Mouse (Mus musculus) limb, embryonic 14.5 days (tissue): ENCODE measurements around the gene Borcs5. TPM values are rescaled to one million over a fixed set of nuclear protein-coding genes. Genes with fewer than 3 reads are reported as not detected.
A peak's percentile ranks its signal among the peaks of the same experiment; 100 is the strongest.

Source experiments
- ATAC-seq: fragments of 200-750 bp; cut with Nextera tagmentation; 2 replicates; pipeline ENCODE4 v1.8.0; 2017; ENCODE audit warnings: low read depth, moderate number of reproducible peaks, moderate TSS enrichment; ENCODE audit not compliant: low FRiP score
- DNase-seq: peaks from one replicate; pipeline ENCODE4 v3.0.0-alpha.2; 2015; ENCODE audit warnings: low spot score
- H3K27ac ChIP-seq: fragments of 300-500 bp; sonication (generic); replicated peaks from 2 replicates; pipeline ENCODE4 v1.5.1; 2014; ENCODE audit warnings: low read depth, mild to moderate bottlenecking, low read length, moderate library complexity, mixed read lengths
- H3K27me3 ChIP-seq: fragments of 300-500 bp; sonication (generic); 2 replicates; pipeline ENCODE4 v1.6.1; 2014; ENCODE audit warnings: low read length, mixed read lengths; ENCODE audit not compliant: control insufficient read depth, insufficient read depth
- H3K36me3 ChIP-seq: fragments of 300-500 bp; sonication (generic); 2 replicates; pipeline ENCODE4 v1.6.1; 2014; ENCODE audit warnings: mild to moderate bottlenecking, low read length, moderate library complexity, mixed read lengths; ENCODE audit not compliant: control insufficient read depth, insufficient read depth
- H3K4me1 ChIP-seq: fragments of 300-500 bp; sonication (generic); 2 replicates; pipeline ENCODE4 v1.6.1; 2014; ENCODE audit warnings: antibody characterized with exemption, low read length, mixed read lengths; ENCODE audit not compliant: control insufficient read depth, insufficient read depth
- H3K4me2 ChIP-seq: fragments of 300-500 bp; sonication (generic); replicated peaks from 2 replicates; pipeline ENCODE4 v1.6.1; 2014; ENCODE audit warnings: low read depth, mild to moderate bottlenecking, low read length, moderate library complexity; ENCODE audit not compliant: severe bottlenecking
- H3K4me3 ChIP-seq: fragments of 300-500 bp; sonication (generic); replicated peaks from 2 replicates; pipeline ENCODE4 v1.5.1; 2014; ENCODE audit warnings: low read length
- H3K9ac ChIP-seq: fragments of 300-500 bp; sonication (generic); 2 replicates; pipeline ENCODE4 v1.6.1; 2014; ENCODE audit warnings: mild to moderate bottlenecking, low read depth, low read length, moderate library complexity; ENCODE audit not compliant: severe bottlenecking
- H3K9me3 ChIP-seq: fragments of 300-500 bp; sonication (generic); 2 replicates; pipeline ENCODE4 v1.6.1; 2016; ENCODE audit warnings: low read length; ENCODE audit not compliant: control insufficient read depth
- POLR2A ChIP-seq: fragments of 200-500 bp; IDR thresholded peaks from 2 replicates; pipeline ENCODE4 v1.8.0; 2012; ENCODE audit warnings: inconsistent platforms, mild to moderate bottlenecking, moderate library complexity, borderline replicate concordance; ENCODE audit not compliant: insufficient read depth, insufficient read length; ENCODE audit errors: extremely low read depth
- WGBS: fragments of 180-500 bp; shearing (Covaris S2); extraction: QIAGEN DNeasy Blood & Tissue Kit; methylation state at CpG from one replicate; pipeline ENCODE4 v1.1.7; 2014; 5-methylcytosine and 5-hydroxymethylcytosine counted together
- polyA plus RNA-seq, 2 experiments: library from polyadenylated mRNA; depleted of rRNA in 1 of 2; stranded (reverse) in 1 of 2; unstranded in 1 of 2; fragments of >200 nt; fragmentation: Nextera tagmentation in 1 of 2; extraction: Ambion mirVana in 1 of 2; gene quantifications; 2 replicates each; pipeline versions ENCODE4 v1.2.1 to v1.2.3; 2012 to 2014

Gene Borcs5
- polyA plus RNA-seq, 2 experiments: 11.4 to 20.5 TPM

DNA sequence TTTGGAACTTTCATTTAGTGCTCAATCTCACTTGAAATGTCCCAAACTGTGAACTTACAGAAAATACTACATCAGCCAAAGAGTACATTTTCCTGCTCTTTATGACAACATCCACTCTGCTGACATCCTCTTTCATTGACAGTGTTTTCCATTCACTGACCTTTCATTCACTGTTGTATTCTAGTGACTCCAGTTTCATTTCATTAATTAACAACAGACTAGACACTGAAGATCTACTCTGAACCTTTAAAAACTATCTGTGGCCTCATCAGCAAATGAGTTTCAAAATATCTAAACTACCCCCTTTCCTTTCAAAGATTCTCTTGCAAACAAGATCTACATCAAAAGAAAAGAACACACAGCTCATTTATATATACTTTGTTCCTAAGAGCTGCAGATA, 104.3 kb downstream of the Borcs5 start:
- H3K4me2 ChIP-seq: no peak overlapping the region
- H3K4me3 ChIP-seq: no peak overlapping the region
- H3K4me1 ChIP-seq: no peaks in the 10 kb centered on the region
- ATAC-seq: no peak
- H3K36me3 ChIP-seq: peaks cover 11% of the 10 kb centered on the region
- no peak overlapping the region for H3K27ac ChIP-seq
- H3K27me3 ChIP-seq: no peaks in the 10 kb centered on the region
- H3K9me3 ChIP-seq: no peaks in the 10 kb centered on the region
- no peak for TF ChIP-seq POLR2A
- H3K9ac ChIP-seq: no peak overlapping the region
- no peak for DNase-seq

DNA sequence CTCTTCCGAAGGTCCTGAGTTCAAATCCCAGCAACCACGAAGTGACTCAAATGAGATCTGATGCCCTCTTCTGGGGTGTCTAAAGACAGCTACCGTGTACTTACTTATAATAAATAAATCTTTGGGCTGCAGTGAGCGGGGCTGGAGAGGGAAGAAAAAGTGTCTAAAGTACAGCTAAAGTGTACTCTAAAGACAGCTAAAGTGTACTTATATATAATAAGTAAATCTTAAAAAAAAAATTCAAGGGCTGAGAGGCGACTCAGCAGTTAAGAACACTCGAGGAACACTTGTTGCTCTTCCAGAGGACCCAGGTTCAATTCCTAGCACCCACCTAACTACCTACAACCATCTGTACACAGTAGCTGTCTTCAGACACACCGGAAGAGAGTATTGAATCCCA, 106.6 kb downstream of the Borcs5 start:
- Histone ChIP-seq H3K4me3 (no peak overlapping the region), H3K27ac (no peak overlapping the region), H3K4me1 (no peaks in the 10 kb centered on the region), H3K36me3 (0 out of 2 replicates have a peak, but pooled peaks cover 4% of the 10 kb centered on the region), H3K9ac (no peak overlapping the region), H3K4me2 (no peak overlapping the region), H3K27me3 (no peaks in the 10 kb centered on the region), H3K9me3 (no peaks in the 10 kb centered on the region)
- DNase-seq: no peak
- no peak for TF ChIP-seq POLR2A
- ATAC-seq: no peak
- 93% methylated on average over 7 of the region's 7 CpGs for WGBS

DNA sequence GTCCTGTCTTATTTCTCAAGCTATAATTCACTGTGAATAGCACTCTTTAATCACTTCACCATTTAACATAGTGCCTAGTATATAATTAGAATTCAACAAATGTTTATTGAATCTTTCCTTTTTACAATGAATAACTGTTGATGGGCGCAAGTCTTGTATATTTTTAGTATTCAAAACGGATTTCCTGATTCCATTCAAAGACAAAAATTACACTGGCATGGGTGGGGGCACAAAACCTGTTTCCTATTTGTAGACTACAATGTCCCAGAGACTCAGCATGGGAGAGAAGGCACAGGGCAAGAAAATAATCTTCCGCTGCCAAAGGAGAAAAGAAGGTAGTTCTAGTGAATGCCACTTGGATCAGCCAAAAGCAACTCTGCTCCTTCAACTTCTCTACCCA, 108.8 kb downstream of the Borcs5 start:
- Histone ChIP-seq H3K27me3 (no peaks in the 10 kb centered on the region), H3K27ac (no peak overlapping the region), H3K36me3 (0 out of 2 replicates have a peak, but pooled peaks cover 4% of the 10 kb centered on the region), H3K9me3 (no peaks in the 10 kb centered on the region), H3K4me2 (no peak overlapping the region), H3K9ac (no peak overlapping the region), H3K4me3 (no peak overlapping the region), H3K4me1 (no peaks in the 10 kb centered on the region)
- 85% methylated on average over 3 of the region's 3 CpGs for WGBS
- no peak for TF ChIP-seq POLR2A
- ATAC-seq: no peak
- no peak for DNase-seq

DNA sequence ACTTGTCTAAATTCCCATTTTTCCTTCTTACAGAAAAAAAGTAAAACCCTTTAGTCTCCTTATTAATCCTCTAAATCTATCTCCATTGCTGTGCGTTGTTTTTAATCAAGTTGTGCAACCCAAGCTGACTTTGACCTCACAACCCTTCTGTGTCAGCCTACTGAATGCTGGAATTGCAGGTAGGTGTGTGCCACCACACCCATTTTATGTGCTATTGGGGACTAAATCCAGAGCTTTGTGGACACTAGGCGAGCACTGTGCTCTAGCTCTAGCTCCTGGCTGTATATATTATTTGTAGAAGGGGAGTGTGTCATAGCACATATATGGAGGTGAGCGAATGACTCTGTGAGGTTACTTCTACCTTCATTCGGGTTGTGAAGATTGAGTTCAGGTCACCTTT, 111.8 kb downstream of the Borcs5 start:
- H3K4me3 ChIP-seq: no peak overlapping the region
- H3K27ac ChIP-seq: no peak overlapping the region
- H3K4me1 ChIP-seq: no peaks in the 10 kb centered on the region
- no peaks in the 10 kb centered on the region for H3K9me3 ChIP-seq
- WGBS: 92% methylated on average over 4 of the region's 4 CpGs
- no peak overlapping the region for H3K4me2 ChIP-seq
- H3K9ac ChIP-seq: no peak overlapping the region
- 0 out of 2 replicates have a peak, but pooled peaks cover 5% of the 10 kb centered on the region for H3K36me3 ChIP-seq
- no peaks in the 10 kb centered on the region for H3K27me3 ChIP-seq
- no peak for TF ChIP-seq POLR2A
- ATAC-seq (no peak), DNase-seq (no peak)

DNA sequence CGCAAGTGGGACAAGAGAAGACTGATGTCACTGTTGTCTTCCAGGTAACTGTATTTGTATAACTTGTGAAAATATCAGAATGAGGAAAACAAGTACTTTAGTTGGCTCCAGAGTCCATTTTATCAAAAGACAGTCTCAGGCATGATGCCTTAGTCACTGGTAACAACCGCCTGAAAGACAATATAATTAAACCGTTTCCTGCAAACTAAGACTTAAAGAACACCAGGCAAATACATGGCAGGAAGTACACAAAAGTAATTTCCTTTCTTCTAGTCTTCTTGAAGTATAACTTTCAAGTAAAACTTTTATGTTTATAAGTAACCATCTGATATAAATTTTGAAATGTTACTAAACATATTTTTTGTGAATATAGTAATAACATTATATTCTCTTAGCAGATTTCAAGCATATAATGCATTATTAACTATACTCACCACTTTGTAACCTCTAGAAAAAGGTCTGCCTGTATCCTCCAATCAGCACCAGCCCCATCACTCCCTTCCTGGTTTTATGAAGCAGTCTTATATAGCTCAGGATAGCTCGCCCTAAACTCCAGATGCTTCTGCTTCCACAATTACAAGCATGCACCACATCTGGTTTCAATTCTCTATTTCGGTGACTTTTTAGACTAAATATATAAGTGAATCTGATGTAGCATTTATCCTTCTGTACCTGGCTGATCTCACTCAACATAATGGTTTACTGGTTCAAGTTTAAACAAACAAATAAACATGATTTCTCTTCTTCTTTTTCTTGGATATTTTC, 112.8 kb downstream of the Borcs5 start:
- H3K4me1 ChIP-seq: no peaks in the 10 kb centered on the region
- no peak overlapping the region for H3K9ac ChIP-seq
- 48% methylated on average over 5 of the region's 5 CpGs for WGBS
- ATAC-seq: no peak
- H3K36me3 ChIP-seq: 0 out of 2 replicates have a peak, but pooled peaks cover 5% of the 10 kb centered on the region
- no peak overlapping the region for H3K4me3 ChIP-seq
- H3K4me2 ChIP-seq: no peak overlapping the region
- peak; percentile 38 for DNase-seq
- no peak for TF ChIP-seq POLR2A
- no peak overlapping the region for H3K27ac ChIP-seq
- no peaks in the 10 kb centered on the region for H3K9me3 ChIP-seq
- no peaks in the 10 kb centered on the region for H3K27me3 ChIP-seq

DNA sequence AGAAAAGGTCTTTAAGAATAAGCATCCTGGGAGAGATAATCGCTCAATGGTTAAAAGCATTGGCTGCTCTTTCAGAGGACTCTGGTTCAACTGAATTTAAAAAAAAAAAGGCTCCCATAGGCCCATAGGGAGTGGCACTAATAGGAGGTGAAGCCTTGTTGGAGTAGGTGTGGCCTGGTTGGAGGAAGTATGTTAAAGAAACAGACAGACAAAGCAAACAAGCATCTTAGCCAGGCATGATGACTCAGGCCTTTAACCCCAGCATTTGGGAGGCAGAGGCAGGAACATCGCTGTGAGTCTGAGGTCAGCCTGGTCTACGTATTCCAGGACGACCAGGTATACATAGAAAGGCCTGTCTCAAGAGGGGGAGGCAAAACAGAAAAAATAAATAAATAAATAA, 114.1 kb downstream of the Borcs5 start:
- Histone ChIP-seq H3K4me3 (no peak overlapping the region), H3K36me3 (0 out of 2 replicates have a peak, but pooled peaks cover 5% of the 10 kb centered on the region), H3K27me3 (no peaks in the 10 kb centered on the region), H3K27ac (no peak overlapping the region), H3K9ac (no peak overlapping the region), H3K9me3 (no peaks in the 10 kb centered on the region), H3K4me2 (no peak overlapping the region), H3K4me1 (no peaks in the 10 kb centered on the region)
- no peak for ATAC-seq
- no peak for TF ChIP-seq POLR2A
- DNase-seq: no peak
- WGBS: 89% methylated on average over 4 of the region's 4 CpGs
